In genomic region chr16:87224024-87224423, GRCm38 (mm10) we compare ENCODE assay signal across 24 mouse cellular contexts.
DNase-seq lines count a peak whose midpoint lies in the region; ATAC-seq and TF ChIP-seq lines count a peak whose summit lies in the region.
"Had no signal": no experiment of that assay in that cellular context is flagged by ENCODE, and none has a peak within 500 bp of the region (broad histone marks: within the 10 kb centered on the region; RNA-seq: fewer than 3 reads in every experiment).

No protein-coding gene starts in this region.

- H3K4me3 ChIP-seq in heart, embryonic 14.5 days (ENCODE audit: control insufficient read depth in 1 of 2, insufficient read depth in 1 of 2, low read depth in 1 of 2, low read length in 2 of 2), result no peak overlapping the region
- no peak overlapping the region for H3K4me3 ChIP-seq in heart, adult 2 months
- no peak overlapping the region for H3K4me3 ChIP-seq in kidney, embryonic 14.5 days (ENCODE audit: low read length)
- no peak overlapping the region for H3K4me3 ChIP-seq in C2C12 (ENCODE audit: insufficient read depth, poor library complexity, severe bottlenecking)
- no peak overlapping the region for H3K4me3 ChIP-seq in myocyte
- H3K4me3 ChIP-seq in hindbrain, embryonic 10.5 days, result no peak overlapping the region
- H3K4me3 ChIP-seq: embryonic facial prominence, embryonic 13.5 days; forebrain, embryonic 12.5 days; heart, embryonic 12.5 days; hindbrain, embryonic 13.5 days had no signal

- no peak for TF ChIP-seq CTCF in heart, adult 2 months (IDR thresholded peaks at IDR 0.05)
- no peak for TF ChIP-seq CTCF in C2C12 (IDR thresholded peaks at IDR 0.05; ENCODE audit: control insufficient read depth, insufficient read depth, insufficient read length)

- no peaks in the 10 kb centered on the region for H3K36me3 ChIP-seq in heart, embryonic 14.5 days (ENCODE audit: control insufficient read depth, insufficient read depth, low read length)
- no peaks in the 10 kb centered on the region for H3K36me3 ChIP-seq in heart, adult 2 months (ENCODE audit: control insufficient read depth, insufficient read depth, low read length)
- no peaks in the 10 kb centered on the region for H3K36me3 ChIP-seq in kidney, embryonic 14.5 days (ENCODE audit: control insufficient read depth, insufficient read depth, low read length)
- H3K36me3 ChIP-seq in C2C12 (ENCODE audit: control insufficient read depth, insufficient read depth), result no peaks in the 10 kb centered on the region
- no peaks in the 10 kb centered on the region for H3K36me3 ChIP-seq in myocyte (ENCODE audit: control insufficient read depth, insufficient read depth)
- H3K36me3 ChIP-seq in hindbrain, embryonic 10.5 days, result no peaks in the 10 kb centered on the region
- H3K36me3 ChIP-seq: embryonic facial prominence, embryonic 13.5 days; forebrain, embryonic 12.5 days; G1E; heart, embryonic 12.5 days; hindbrain, embryonic 13.5 days had no signal

- no peaks in the 10 kb centered on the region for H3K79me3 ChIP-seq in C2C12 (ENCODE audit: low read depth)

- no peak for ATAC-seq in heart, embryonic 14.5 days (ENCODE audit: insufficient number of reproducible peaks, insufficient read depth, low FRiP score, low read depth)
- 0 out of 2 replicates have a peak, but pooled peaks have one; percentile 4 for ATAC-seq in kidney, embryonic 14.5 days (ENCODE audit: low FRiP score, low TSS enrichment)
- ATAC-seq: CD4-positive, CD25-positive, alpha-beta regulatory T cell, adult 4 months; forebrain, embryonic 16.5 days; hindbrain, postnatal 0 days; Patski had no signal

- H3K4me1 ChIP-seq in heart, embryonic 14.5 days (ENCODE audit: control insufficient read depth in 2 of 2, insufficient read depth in 2 of 2, low read length in 2 of 2), result peaks cover 5 to 11% of the 10 kb centered on the region in 2 experiments
- no peaks in the 10 kb centered on the region for H3K4me1 ChIP-seq in heart, adult 2 months (ENCODE audit: control insufficient read depth, insufficient read depth, low read length)
- no peaks in the 10 kb centered on the region for H3K4me1 ChIP-seq in kidney, embryonic 14.5 days (ENCODE audit: control insufficient read depth, insufficient read depth, low read length)
- no peaks in the 10 kb centered on the region for H3K4me1 ChIP-seq in hindbrain, embryonic 10.5 days (replicated peaks)
- H3K4me1 ChIP-seq: forebrain, embryonic 12.5 days; hindbrain, embryonic 13.5 days had no signal

- H3K9ac ChIP-seq in heart, embryonic 14.5 days (ENCODE audit: low read length), result no peak overlapping the region
- no peak overlapping the region for H3K9ac ChIP-seq in heart, adult 2 months (ENCODE audit: low read depth, low read length)
- H3K9ac ChIP-seq in kidney, embryonic 14.5 days (ENCODE audit: low read depth, low read length), result no peak overlapping the region
- H3K9ac ChIP-seq: embryonic facial prominence, embryonic 13.5 days; forebrain, embryonic 12.5 days; heart, embryonic 12.5 days; hindbrain, embryonic 13.5 days had no signal

- no peak for DNase-seq in heart, adult 2 months
- DNase-seq in kidney, postnatal 4 days, result no peak
- DNase-seq in hindbrain, embryonic 10.5 days (ENCODE audit: low spot score), result no peak
- DNase-seq: adrenal gland, adult 2 months; adrenal gland, postnatal 25 days; cerebellum, adult 18-20 months; cerebellum, adult 9-11 months; cerebellum, postnatal 36 days; gastrocnemius, postnatal 25 days; heart, postnatal 36 days; kidney, adult 11 months had no signal

- TF ChIP-seq POLR2A in heart, adult 2 months (IDR thresholded peaks at IDR 0.05; ENCODE audit: insufficient read depth, low read depth, low read length), result no peak
- no peak for TF ChIP-seq POLR2A in myocyte (IDR thresholded peaks at IDR 0.05; ENCODE audit: insufficient read length, low read depth)

- no peak for TF ChIP-seq EP300 in heart, adult 2 months (IDR thresholded peaks at IDR 0.05; ENCODE audit: insufficient read depth, low read depth, low read length)

- no peaks in the 10 kb centered on the region for H3K79me2 ChIP-seq in heart, adult 2 months (replicated peaks; ENCODE audit: control insufficient read depth, insufficient read depth, low read length)
- H3K79me2 ChIP-seq in C2C12 (ENCODE audit: control insufficient read depth, insufficient read depth), result no peaks in the 10 kb centered on the region
- H3K79me2 ChIP-seq in myocyte (ENCODE audit: control insufficient read depth, insufficient read depth), result no peaks in the 10 kb centered on the region

- no peaks in the 10 kb centered on the region for H3K27me3 ChIP-seq in heart, embryonic 14.5 days (ENCODE audit: control insufficient read depth, insufficient read depth, low read length)
- no peaks in the 10 kb centered on the region for H3K27me3 ChIP-seq in heart, adult 2 months (ENCODE audit: control insufficient read depth, insufficient read depth, low read length)
- H3K27me3 ChIP-seq in kidney, embryonic 14.5 days (ENCODE audit: control insufficient read depth, insufficient read depth, low read length), result no peaks in the 10 kb centered on the region
- H3K27me3 ChIP-seq in C2C12 (ENCODE audit: control insufficient read depth, insufficient read depth, insufficient read length), result no peaks in the 10 kb centered on the region
- H3K27me3 ChIP-seq in myocyte (ENCODE audit: control insufficient read depth, insufficient read depth, insufficient read length), result no peaks in the 10 kb centered on the region
- no peaks in the 10 kb centered on the region for H3K27me3 ChIP-seq in hindbrain, embryonic 10.5 days (ENCODE audit: insufficient read depth, poor library complexity, severe bottlenecking)
- H3K27me3 ChIP-seq: forebrain, embryonic 12.5 days; heart, embryonic 12.5 days; hindbrain, embryonic 13.5 days; Patski had no signal

- WGBS in heart, embryonic 14.5 days, result 32% methylated on average over 7 of the region's 7 CpGs
- 63% methylated on average over 7 of the region's 7 CpGs for WGBS in heart, adult 2 months
- 93% methylated on average over 7 of the region's 7 CpGs for WGBS in kidney, embryonic 14.5 days
- 92% methylated on average over 7 of the region's 7 CpGs for WGBS in hindbrain, embryonic 10.5 days

- no peak overlapping the region for H3K27ac ChIP-seq in heart, embryonic 14.5 days (replicated peaks in 1 of 2; ENCODE audit: control insufficient read depth in 1 of 2, insufficient read depth in 1 of 2, low read depth in 2 of 2, low read length in 2 of 2)
- H3K27ac ChIP-seq in heart, adult 2 months, result no peak overlapping the region
- H3K27ac ChIP-seq in kidney, embryonic 14.5 days (ENCODE audit: low read depth, low read length), result no peak overlapping the region
- no peak overlapping the region for H3K27ac ChIP-seq in hindbrain, embryonic 10.5 days
- H3K27ac ChIP-seq: embryonic facial prominence, embryonic 13.5 days; forebrain, embryonic 12.5 days; hindbrain, embryonic 13.5 days; hindbrain, postnatal 0 days had no signal

- H3ac ChIP-seq in C2C12 (ENCODE audit: control insufficient read depth, insufficient read length, low read depth) (no peak overlapping the region), myocyte (ENCODE audit: control insufficient read depth, insufficient read length) (no peak overlapping the region)

- H3K4me2 ChIP-seq in heart, embryonic 14.5 days (ENCODE audit: low read length), result peak overlapping the region; percentile 7; the same call in 1 of the 2 replicates
- no peak overlapping the region for H3K4me2 ChIP-seq in kidney, embryonic 14.5 days (replicated peaks; ENCODE audit: low read depth, low read length)
- no peak overlapping the region for H3K4me2 ChIP-seq in myocyte (ENCODE audit: low read depth)
- H3K4me2 ChIP-seq: embryonic facial prominence, embryonic 13.5 days; forebrain, embryonic 12.5 days; heart, embryonic 12.5 days; hindbrain, embryonic 13.5 days had no signal

- intact Hi-C loops in heart, adult 2 months (cut with DNase I), result no loop called here

- no peaks in the 10 kb centered on the region for H3K9me3 ChIP-seq in heart, embryonic 14.5 days (ENCODE audit: control insufficient read depth, low read length)
- H3K9me3 ChIP-seq in kidney, embryonic 14.5 days (ENCODE audit: control insufficient read depth, low read length), result no peaks in the 10 kb centered on the region
- no peaks in the 10 kb centered on the region for H3K9me3 ChIP-seq in hindbrain, embryonic 10.5 days
- H3K9me3 ChIP-seq: embryonic facial prominence, embryonic 13.5 days; forebrain, embryonic 12.5 days; G1E; hindbrain, embryonic 13.5 days had no signal

TF ChIP-seq in C2C12, 6 proteins besides CTCF, POLR2A, EP300 and RAD21:
- TF ChIP-seq MYOD1 (IDR thresholded peaks at IDR 0.05; ENCODE audit: control insufficient read depth, insufficient read length, low read depth) (peak; percentile 60), MYOG (IDR thresholded peaks at IDR 0.05; ENCODE audit: control insufficient read depth, extremely low read depth, insufficient read length) (no peak)
TF ChIP-seq in C2C12: peak in this region for 1.

TF ChIP-seq in myocyte, 11 proteins besides CTCF, POLR2A, EP300 and RAD21:
- TF ChIP-seq MYOD1 (IDR thresholded peaks at IDR 0.05; ENCODE audit: control insufficient read depth in 1 of 3, insufficient read length in 2 of 3, low read depth in 2 of 3) (peak in 2 of 3 experiments; percentile 45 to 69), MYOG (IDR thresholded peaks at IDR 0.05; ENCODE audit: control insufficient read depth in 1 of 3, insufficient read depth in 1 of 3, insufficient read length in 2 of 3, low read depth in 2 of 3) (peak in 1 of 3 experiments; percentile 44), USF1 (IDR thresholded peaks at IDR 0.05; ENCODE audit: low read depth) (no peak), REST (IDR thresholded peaks at IDR 0.05; ENCODE audit: insufficient read depth, insufficient read length) (no peak), CEBPB (IDR thresholded peaks at IDR 0.05; ENCODE audit: insufficient read depth, poor library complexity, severe bottlenecking) (no peak), E2F4 (IDR thresholded peaks at IDR 0.05; ENCODE audit: insufficient read depth) (no peak), POLR2AphosphoS2 (IDR thresholded peaks at IDR 0.05; ENCODE audit: insufficient read length, low read depth) (no peak), TCF12 (IDR thresholded peaks at IDR 0.05; ENCODE audit: insufficient read depth, poor library complexity, severe bottlenecking) (no peak), TCF3 (IDR thresholded peaks at IDR 0.05; ENCODE audit: insufficient read length, low read depth) (no peak)
